Mouse (Mus musculus) embryonic stem cell, embryonic (primary cell): ENCODE measurements around the gene Snap91.

Experiments used
- CTCF ChIA-PET, 4 experiments: fragments of 300-600 bp in 2 of 4; fragments of 350-600 bp in 2 of 4; sonication (Branson Sonifier 250); formaldehyde crosslinking; loops; one replicate each; lab custom pipeline; 2022; ENCODE audit warnings: inconsistent platforms in 2 of 4; lab: Charles Lee
- POLR2A ChIA-PET, 4 experiments: fragments of 300-600 bp in 2 of 4; fragments of 350-600 bp in 2 of 4; sonication (Branson Sonifier 250); formaldehyde crosslinking; loops; one replicate each; lab custom pipeline; 2022; ENCODE audit warnings: antibody characterized with exemption in 4 of 4, inconsistent platforms in 1 of 4; lab: Charles Lee

The Snap91 gene

DNA sequence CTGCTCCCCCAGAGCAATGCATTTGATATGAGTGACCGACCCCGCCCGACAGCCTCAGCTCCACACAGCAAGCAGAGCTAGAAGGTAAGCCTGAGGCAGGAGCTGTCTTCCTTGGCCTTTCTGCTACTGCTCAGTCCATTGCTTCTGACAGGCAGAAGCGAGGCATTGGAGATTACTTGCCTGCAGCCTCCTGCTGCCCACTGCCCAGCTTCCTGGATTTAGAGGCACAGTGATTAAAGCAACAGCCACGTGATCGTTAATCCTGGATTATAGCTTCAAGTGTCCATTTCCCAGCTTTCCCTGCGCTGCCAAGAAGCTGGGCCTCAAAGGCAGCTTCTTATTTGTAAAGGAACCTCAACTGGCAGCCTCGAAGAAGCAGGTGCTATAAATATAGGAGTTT is 51.4 kb downstream of the Snap91 start:
- ChIA-PET POLR2A (no interaction called here), CTCF (no interaction called here)

DNA sequence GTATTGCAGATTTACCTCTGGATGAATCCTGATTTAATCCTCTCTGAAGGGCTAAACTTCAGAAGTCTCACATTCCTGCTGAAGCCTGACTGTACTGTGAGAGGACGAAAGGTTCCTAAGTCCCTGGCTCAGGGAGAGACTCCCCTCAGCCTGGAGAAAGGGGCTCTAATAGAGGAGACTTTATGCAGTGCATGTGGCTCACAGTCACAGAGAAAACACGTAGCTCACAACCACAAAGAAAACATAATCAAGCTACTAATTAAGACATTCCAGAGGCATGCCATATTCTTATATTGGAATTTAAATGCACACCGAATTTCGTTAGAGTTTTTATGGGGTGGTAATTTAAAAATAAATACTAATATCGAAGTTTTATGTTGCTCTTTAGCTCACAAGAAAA is 61.1 kb downstream of the Snap91 start:
- ChIA-PET CTCF (no interaction called here), POLR2A (no interaction called here)

DNA sequence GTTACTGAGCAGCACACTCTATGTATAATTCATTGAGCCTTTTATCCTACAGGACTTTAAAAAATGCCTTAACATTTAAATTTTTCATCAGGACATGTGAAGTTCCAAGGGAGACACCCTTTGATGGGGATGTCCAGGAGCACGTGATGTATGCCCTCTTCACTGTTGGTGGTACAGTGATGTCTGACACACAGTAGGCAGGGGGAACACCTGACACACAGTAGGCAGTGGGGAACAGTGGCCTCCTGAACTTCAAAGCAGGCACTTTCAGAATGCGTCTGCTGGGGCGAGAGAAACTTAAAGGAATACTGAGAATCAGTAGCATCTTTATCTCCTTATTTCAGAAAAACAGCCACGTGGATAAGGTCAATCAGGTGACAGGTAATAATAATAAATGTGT is 62.8 kb downstream of the Snap91 start:
- CTCF ChIA-PET = no interaction called here

DNA sequence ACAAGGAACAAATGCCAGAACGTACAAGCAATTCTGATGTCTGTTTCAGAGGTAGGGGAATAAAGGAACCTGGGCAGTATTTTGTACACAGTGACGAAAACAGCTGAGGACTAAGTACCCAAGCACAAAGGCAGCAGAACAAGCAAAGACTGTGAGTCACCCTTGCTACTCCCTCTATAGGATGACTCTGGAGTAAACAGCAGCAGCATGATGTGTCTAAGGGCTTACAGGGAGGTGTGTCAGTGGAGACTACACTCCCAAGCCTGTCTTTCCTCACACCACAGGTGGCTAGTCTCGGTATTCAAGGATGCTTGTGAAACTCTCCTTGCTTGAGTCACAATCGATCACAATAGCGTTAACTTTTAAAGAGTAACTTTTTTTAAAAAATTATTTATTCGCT is 66.1 kb downstream of the Snap91 start:
- ChIA-PET CTCF (interaction anchor here in 1 of 4 experiments (1.4 kb wide), 1 partner anchor 243 kb away, joined by 3 read pairs; the partner anchor contains the start of genes Pgm3 and Rwdd2a), POLR2A (interaction anchor here in 1 of 4 experiments (0.6 to 1.6 kb wide), 2 partner anchors 11 to 537 kb away, joined by 3 to 4 read pairs; no protein-coding TSS in a partner anchor)

More for the DNA sequence above, 62.8 kb downstream of the Snap91 start:
- POLR2A ChIA-PET = interaction anchor here in 1 of 4 experiments (0.7 kb wide), 1 partner anchor 17 kb away, joined by 3 read pairs; no protein-coding TSS in a partner anchor

DNA sequence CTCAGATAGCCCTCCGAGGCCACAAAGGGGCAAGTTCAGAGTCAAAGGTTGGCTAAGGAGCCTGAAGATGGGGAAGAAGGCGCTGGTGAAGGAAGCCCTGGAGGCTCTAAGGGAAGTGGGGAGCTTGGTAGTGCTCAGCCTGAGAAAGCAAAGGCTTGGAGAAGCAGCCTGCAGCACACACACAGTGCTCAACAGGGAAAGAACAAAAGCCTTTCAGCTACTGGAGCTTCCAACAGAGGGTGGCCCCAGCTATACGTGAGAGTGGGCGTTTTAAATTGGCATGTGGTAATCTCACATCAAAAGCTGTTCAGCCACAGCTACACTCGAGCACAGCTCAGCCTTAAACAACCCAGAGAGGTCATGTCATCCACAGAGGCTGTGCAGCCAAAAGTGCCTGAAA is 67.1 kb downstream of the Snap91 start:
- POLR2A ChIA-PET = interaction anchor here in 1 of 4 experiments (0.7 to 1.6 kb wide), 2 partner anchors 10 to 21 kb away, joined by 3 read pairs; no protein-coding TSS in a partner anchor
- CTCF ChIA-PET = interaction anchor here in 1 of 4 experiments (1.2 to 1.4 kb wide), 2 partner anchors 13 to 242 kb away, joined by 3 read pairs; partner anchors contain the start of genes Pgm3 and Rwdd2a

DNA sequence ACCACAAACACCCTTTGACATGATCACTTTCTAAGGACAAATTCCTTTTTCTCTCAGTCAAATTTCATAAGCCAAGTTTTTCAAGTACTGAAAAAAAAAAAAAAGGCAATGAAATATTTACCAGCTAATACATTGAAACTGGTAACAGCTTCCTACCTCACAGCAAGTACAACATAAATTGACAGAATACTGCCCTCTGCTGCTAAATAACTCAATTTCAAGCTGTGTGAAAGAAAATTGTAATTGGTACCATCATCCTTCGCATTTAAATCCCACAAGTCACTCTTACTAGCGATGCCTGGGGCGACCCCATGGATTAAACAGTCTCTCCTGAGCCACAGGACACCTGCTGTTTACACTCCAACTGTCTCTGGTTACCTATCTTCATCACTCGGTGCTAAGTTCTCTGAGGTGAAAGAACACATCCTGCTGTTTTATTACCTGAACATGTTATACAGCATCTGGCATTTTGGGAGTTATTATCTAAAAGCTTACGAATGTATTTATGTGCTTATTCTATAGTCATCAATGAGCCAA is 69.7 kb downstream of the Snap91 start:
- CTCF ChIA-PET = interaction anchor here in 3 of 4 experiments (0.6 to 2.1 kb wide), 8 partner anchors 9 to 695 kb away, joined by 3 to 7 read pairs (median 5); no protein-coding TSS in a partner anchor
- POLR2A ChIA-PET = no interaction called here

DNA sequence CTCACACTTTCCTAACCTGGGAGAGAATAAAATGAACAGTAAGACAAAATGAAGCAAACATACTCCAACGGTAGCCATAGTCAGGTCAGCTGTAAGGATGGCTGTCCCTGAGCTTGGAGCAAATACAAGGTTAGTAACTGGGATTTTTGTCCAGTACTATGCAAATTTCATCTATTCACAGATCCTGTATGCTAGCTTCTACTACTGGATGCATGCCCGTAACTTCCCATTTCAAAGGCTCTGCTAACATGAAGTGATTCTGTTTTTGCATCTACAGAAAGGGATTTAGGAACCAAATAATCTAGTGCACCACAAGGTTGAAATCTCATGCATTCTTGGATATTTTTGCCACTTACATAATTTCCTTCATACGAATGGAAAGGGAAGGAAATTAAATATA is 70.2 kb downstream of the Snap91 start:
- POLR2A ChIA-PET = no interaction called here
- CTCF ChIA-PET = interaction anchor here in 2 of 4 experiments (0.6 to 2.1 kb wide), 7 partner anchors 10 to 274 kb away, joined by 3 to 6 read pairs (median 5); no protein-coding TSS in a partner anchor

DNA sequence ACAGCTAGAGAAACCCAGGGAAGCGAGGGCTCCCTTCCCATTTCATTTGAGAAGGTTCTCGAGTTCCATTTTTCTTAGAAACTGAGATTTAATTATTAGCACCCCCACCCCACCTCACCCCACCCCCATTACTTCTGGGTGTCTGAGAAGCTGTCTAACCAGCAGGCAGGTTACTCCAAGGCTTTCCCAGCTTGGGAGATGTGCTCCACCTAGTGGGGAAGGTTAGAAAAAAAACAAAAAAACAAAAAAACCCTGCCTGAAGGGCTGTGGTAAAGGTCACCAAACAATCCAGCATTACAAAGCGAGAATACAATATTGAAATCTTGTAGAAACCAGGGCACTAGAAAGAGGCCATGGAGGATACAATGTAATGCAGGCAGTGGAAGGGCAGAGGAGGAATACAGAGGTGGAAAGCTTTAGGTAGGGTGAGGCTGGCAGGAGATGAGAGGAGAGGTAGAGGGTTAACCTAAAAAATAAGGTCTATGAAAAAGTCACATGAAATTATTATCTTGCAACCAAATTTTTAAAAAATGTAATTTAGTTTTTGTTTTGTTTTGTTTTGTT is 79.8 kb downstream of the Snap91 start:
- CTCF ChIA-PET = interaction anchor here (0.5 to 1.4 kb wide), 22 partner anchors 9 to 1953 kb away, joined by 3 to 13 read pairs (median 4); partner anchors contain the start of gene Dop1a (in 1 of the 4)
- POLR2A ChIA-PET = interaction anchor here in 2 of 4 experiments (0.6 to 1.7 kb wide), 5 partner anchors 17 to 526 kb away, joined by 3 to 9 read pairs (median 3); no protein-coding TSS in a partner anchor

DNA sequence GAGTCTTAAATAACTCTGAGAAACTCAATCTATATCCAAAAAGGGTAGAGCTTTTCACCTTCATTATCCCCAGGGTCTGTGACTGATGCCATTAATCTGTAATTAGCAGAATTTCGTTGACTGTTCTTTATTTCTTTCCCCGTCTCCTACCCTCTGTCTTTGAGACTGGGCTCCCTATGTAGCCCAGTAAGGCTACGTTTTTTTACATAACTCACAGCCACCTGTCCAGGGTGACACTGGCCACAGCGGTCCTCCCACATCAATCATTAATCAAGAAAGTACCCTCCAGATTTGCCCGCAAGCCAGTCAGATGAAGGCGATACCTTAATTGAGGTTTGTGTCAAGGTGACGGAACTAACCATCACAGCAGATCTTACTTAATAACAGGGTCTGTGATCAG is 81.4 kb downstream of the Snap91 start:
- ChIA-PET CTCF (interaction anchor here in 3 of 4 experiments (0.8 to 1.3 kb wide), 3 partner anchors 53 to 538 kb away, joined by 3 to 6 read pairs (median 3); no protein-coding TSS in a partner anchor), POLR2A (interaction anchor here in 2 of 4 experiments (0.7 to 1.0 kb wide), 2 partner anchors 72 to 228 kb away, joined by 3 to 7 read pairs; partner anchors contain the start of genes Pgm3 (in 1 of the 2) and Rwdd2a (in 1 of the 2))

DNA sequence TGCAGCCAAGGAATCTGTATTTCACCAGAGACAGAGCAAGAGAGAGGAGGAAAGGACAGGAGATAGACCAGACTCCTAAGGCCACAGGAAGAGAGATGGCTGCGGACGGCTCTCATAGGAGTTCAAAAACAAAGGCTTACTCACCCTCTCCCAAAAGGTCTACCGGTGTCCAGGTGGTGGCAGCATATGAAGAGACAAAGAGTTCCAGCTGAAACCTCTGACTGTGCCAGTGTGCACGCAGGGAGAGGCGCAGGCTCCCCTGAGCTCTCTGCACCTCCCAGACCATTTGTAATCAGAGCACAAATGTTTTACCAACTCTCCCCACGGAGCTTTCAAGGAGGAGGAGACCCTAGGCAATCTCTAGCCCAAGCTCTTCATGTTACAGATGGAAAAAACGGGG is 81.8 kb downstream of the Snap91 start:
- ChIA-PET CTCF (interaction anchor here in 3 of 4 experiments (0.8 to 1.3 kb wide), 3 partner anchors 53 to 539 kb away, joined by 3 to 6 read pairs (median 3); no protein-coding TSS in a partner anchor), POLR2A (interaction anchor here in 2 of 4 experiments (0.7 to 1.0 kb wide), 2 partner anchors 72 to 227 kb away, joined by 3 to 7 read pairs; partner anchors contain the start of genes Pgm3 (in 1 of the 2) and Rwdd2a (in 1 of the 2))

DNA sequence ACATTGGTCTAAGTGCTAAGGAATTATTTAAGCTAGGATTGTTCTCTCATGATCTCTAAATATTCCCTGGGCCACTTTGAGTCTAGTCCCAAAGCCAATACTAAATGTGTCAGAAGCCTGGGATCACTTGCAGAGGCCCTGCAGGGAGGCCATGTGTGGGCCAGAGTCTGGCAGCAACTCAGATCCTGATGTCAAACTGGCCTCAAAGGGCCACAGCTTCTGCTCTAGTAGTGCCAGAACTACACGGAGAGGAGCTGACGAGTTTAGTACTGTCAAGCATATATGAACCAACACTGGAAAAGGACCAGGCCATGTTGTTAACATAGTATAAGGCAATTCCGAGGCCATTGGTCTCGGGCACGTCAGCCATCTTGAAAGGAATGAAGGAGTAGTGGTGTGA is 82.3 kb downstream of the Snap91 start:
- POLR2A ChIA-PET = interaction anchor here in 1 of 4 experiments (1.0 kb wide), 1 partner anchor 227 kb away, joined by 7 read pairs; the partner anchor contains the start of genes Pgm3 and Rwdd2a
- CTCF ChIA-PET = interaction anchor here in 1 of 4 experiments (1.3 kb wide), 1 partner anchor 204 kb away, joined by 6 read pairs; no protein-coding TSS in a partner anchor

DNA sequence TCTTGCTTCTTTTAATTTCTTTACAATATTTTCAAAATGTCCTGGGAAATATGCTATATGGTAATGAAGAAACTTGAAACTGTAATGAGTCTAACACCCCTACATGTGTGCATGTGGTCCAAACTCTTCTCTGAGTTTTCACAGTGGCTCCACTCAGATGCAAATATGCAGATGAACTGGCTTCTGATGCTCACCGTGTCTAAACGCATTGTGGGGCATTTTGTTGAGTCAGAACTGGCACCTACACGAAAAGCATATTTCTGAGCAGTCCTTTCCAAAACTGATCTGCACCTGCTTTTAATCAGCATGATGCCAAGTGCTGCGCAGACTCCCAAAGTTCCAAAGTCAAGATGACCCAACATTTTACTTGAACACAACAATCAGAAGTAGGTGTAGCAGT is 82.9 kb downstream of the Snap91 start:
- ChIA-PET POLR2A (no interaction called here), CTCF (no interaction called here)

DNA sequence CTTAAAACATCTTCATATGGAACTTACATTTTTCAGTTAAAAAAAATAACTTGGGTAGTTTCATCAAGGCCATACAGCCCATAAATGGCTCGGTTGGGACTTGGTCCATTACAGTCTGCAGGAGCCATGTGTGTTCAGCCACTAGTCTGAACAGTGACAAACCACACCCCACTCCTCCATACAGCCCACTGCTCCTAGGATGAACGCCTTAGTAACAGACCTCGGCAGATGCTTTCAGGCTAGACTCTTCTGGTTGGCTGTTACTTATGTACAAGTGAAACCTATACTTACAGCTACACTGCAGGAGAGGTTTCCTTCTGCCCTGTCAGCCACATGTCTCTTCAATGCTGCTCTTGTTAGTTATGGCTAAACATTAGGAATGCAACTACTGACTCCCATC is 85.2 kb downstream of the Snap91 start:
- POLR2A ChIA-PET = no interaction called here
- CTCF ChIA-PET = no interaction called here

DNA sequence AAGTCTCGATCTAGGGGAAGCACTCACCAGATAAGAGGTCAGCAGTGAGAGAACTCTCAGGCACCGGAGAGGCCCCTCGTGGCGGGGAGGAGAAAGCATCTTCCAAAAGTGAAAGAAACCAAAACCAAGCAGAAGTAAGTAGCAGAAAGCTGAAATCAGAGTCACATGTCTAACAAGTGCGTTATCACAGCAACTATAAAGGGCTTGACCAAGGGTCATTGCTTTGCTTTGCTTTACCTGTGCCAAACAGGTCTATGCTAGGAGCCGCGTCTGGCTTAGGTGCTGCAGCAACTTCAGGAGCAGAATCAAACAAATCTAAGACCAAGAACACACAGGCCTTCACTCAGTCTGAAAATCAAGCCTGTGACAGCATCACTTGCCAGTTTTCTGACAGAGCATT is 88.5 kb downstream of the Snap91 start:
- CTCF ChIA-PET = interaction anchor here in 2 of 4 experiments (0.7 to 0.8 kb wide), 2 partner anchors 8 to 198 kb away, joined by 3 to 4 read pairs; no protein-coding TSS in a partner anchor
- POLR2A ChIA-PET = interaction anchor here in 1 of 4 experiments (0.8 kb wide), 1 partner anchor 21 kb away, joined by 3 read pairs; no protein-coding TSS in a partner anchor

DNA sequence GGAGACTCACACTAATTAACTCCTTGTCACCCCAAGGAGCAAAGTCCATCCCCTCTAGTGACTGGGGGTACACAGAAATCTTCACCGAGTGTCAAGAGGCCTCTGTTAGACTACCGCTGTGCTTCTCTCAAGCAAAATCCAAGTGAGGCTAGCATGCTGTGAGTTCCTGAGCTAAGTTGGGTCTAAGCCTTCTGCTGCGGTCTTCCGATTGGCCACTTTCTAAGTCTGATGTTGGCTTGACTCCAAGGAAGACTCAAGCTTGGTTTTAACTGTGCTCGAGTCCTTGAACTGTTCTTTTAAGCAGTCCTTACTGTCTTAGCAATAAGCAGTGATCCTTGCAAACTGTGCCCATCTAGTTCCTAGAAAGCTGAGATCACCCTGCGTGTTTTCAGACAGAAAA is 91.3 kb downstream of the Snap91 start:
- POLR2A ChIA-PET = interaction anchor here in 2 of 4 experiments (0.5 to 1.1 kb wide), 2 partner anchors 17 to 1734 kb away, joined by 3 read pairs; no protein-coding TSS in a partner anchor
- CTCF ChIA-PET = interaction anchor here in 1 of 4 experiments (0.5 kb wide), 1 partner anchor 196 kb away, joined by 3 read pairs; no protein-coding TSS in a partner anchor

DNA sequence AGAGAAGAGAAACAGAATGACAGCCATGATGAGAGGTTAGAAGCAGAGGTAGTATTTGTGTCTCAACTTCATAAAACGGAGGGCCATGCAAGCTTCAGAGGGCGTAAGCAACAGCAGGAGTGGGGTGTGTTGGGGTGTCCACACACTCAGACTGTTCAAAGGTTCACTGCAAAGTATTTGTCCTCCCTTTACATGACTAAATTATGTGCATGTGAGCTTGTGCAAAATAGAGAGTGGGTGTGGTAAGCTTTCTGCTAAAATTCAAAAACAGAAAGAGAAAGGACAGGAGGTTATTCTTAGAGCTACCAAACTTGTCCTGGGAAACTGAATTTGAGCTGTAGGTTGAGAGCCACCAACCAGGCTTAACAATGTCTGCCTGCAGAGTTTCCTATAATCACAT is 97.6 kb downstream of the Snap91 start:
- ChIA-PET POLR2A (no interaction called here), CTCF (interaction anchor here in 2 of 4 experiments (1.0 to 1.5 kb wide), 2 partner anchors 17 to 18 kb away, joined by 3 to 5 read pairs; no protein-coding TSS in a partner anchor)

DNA sequence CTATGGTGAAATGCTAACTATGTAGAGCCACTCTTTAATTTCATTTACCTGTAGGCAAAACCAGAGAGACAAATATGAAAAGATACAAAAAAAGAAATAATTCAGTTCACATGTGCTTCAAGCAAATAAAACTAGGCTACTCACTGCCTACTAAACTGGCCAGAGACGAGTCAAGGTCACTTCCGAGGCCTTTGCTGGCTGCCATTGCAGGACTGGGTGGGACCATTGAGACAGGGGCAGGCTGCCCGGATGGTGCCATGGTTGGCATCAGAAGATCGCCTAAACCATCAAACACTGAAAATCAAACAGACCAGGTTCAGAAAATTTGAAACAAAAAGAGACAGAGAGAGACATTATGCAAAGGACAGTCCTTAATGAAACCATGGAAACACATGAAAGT is 99.0 kb downstream of the Snap91 start:
- POLR2A ChIA-PET = no interaction called here
- CTCF ChIA-PET = no interaction called here

DNA sequence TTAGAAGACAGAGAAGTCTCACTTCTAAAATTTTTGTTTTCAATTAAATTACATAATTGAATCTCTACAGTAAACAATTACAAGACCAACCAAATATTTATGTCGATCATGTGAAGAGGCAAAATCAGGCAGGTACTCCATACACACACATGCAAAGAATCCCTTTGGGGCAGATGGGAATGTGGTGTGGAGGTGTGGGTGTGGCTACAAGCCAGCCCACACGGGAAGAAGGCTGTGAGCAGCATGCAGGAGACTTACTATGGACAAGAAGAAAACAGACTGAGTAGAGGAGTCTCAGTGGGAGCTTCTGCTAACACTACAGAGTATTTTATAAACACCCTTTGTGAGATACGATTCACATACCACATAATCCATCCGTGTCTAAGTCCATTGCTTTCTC is 102.2 kb downstream of the Snap91 start:
- POLR2A ChIA-PET = interaction anchor here in 1 of 4 experiments (1.6 kb wide), 1 partner anchor 12 kb away, joined by 3 read pairs; no protein-coding TSS in a partner anchor
- CTCF ChIA-PET = no interaction called here

DNA sequence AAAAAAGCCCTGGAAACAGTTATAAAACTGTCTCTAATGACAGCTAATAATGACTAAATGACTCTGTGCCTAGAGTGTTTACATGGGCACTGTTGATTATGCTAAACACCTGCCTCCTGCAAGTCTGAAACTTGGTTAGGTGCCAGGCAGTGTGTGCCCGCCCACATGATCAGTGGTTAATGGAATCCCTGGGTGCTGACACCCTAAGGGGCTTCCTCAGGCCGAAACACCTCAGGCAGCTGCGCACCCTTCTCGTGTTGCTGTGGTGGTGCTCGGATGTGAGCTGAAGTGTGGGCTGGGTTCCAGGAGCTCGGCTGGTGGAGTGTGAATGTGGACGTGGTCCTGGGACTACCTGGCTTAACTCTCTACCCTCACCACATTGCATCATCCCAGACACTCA is 103.1 kb downstream of the Snap91 start:
- ChIA-PET POLR2A (interaction anchor here in 1 of 4 experiments (1.0 to 1.6 kb wide), 3 partner anchors 11 to 184 kb away, joined by 3 read pairs; no protein-coding TSS in a partner anchor), CTCF (interaction anchor here in 1 of 4 experiments (1.0 kb wide), 1 partner anchor 17 kb away, joined by 3 read pairs; no protein-coding TSS in a partner anchor)
